Mouse (Mus musculus) heart, adult 2 months (tissue): ENCODE results near the gene Rilpl1.
A peak's percentile ranks its signal among the peaks of the same experiment; 100 is the strongest.

Experiments used
- CTCF ChIP-seq: fragments of 200-600 bp; IDR thresholded peaks from 2 replicates; pipeline ENCODE4 v1.8.1; 2022; ENCODE audit warnings: antibody characterized with exemption, mild to moderate bottlenecking, moderate library complexity
- POLR2A ChIP-seq: fragments of 200-500 bp; IDR thresholded peaks from 2 replicates; pipeline ENCODE4 v1.6.1; 2011; ENCODE audit warnings: mild to moderate bottlenecking, low read depth, low read length, control low read depth; ENCODE audit not compliant: insufficient read depth

DNA sequence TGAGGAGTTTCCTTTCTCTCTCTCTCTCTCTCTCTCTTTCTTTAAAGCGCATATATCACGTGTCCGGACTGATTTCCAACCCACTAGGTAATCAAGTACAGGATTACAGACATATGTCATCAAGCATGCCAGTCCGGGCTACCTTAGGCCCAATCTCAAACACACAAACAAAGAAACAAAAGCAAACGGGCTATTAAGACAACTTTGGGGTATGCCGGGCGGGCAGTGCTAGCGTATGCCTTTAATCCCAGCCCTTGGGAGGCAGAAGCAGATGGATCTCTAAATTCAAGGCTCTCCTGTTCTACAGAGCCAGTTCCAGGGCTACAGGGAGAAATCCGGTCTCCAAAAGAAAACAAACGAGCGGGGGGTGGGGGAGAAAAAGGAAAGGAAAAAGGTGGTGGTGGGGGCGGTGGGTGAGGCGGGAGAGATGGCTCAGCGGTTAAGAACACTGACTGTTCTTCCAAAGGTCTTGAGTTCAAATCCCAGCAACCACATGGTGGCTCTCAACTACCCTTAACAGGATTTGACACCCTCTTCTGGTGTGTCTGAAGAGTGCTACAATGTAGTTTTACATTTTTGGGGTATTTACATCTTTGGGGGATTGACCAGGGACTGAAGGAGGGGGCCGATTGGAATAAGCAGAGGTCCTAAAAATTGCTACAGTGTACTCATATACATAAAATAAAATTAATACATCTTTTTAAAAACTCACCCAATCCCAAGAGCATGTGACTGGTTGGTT is 47.4 kb downstream of the Rilpl1 start:
- peak; percentile 39 for TF ChIP-seq CTCF
- no peak for TF ChIP-seq POLR2A
